Mouse (Mus musculus) skeletal muscle tissue, postnatal 0 days (tissue): ENCODE results near the gene Psg16. TPM values are rescaled to one million over a fixed set of nuclear protein-coding genes. Genes with fewer than 3 reads are reported as not detected.

Experiments
- polyA plus RNA-seq: library from polyadenylated mRNA; unstranded; fragments of >200 nt; fragmentation: Nextera tagmentation; extraction: Ambion mirVana; gene quantifications from 2 replicates; pipeline ENCODE4 v1.2.1, GENCODE M21; 2015

The Psg16 gene
- polyA plus RNA-seq = 0.23 and 0.27 TPM in 2 replicates

GRCm38 (mm10) chr7:17073904-17074615 lies at the start of gene Psg16:
Gene Psg16 (plus strand): TSS chr7:17074040.

DNA sequence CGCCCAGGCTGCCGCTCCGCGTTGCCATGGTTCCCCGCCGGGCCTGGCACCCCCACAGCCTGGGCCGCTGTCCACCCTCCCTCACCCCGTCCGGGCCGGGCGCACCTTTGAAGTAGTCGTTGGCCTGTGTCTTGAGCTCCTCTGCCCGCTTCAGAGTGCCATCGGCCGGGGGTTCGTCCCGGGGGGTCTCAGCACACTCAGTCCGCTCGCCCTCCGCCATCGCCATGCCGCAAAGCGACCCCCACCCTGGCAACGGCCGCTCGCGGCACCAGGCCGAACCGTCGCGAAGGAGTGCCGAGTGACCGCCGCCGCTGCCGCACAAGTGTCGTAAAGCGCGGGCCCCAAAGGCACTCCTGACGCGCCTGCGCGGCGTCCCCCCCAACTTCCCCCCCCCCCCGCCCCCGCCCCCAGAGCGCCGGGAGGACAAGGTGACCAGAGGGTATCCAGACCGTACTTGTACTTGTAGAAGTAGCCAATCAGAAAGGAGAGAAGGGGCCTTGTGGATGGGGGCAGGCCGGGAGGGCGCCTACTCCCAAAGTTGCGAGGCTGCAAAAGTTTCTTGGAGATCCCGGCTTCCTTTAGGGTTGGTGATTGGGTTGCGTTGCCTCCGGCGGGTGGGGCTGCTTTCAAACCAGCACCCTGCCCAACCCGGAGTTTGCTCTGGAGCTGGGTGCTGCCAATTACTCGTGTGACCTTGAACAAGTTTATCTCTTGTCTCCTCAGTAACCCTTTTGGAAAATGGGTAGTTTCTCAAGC lies 46.1 kb upstream of the Psg16 start, which contains the start of gene Ppp5c:
Ppp5c (minus strand) TSS at position 337 of the 756 bp plus-strand sequence.

DNA sequence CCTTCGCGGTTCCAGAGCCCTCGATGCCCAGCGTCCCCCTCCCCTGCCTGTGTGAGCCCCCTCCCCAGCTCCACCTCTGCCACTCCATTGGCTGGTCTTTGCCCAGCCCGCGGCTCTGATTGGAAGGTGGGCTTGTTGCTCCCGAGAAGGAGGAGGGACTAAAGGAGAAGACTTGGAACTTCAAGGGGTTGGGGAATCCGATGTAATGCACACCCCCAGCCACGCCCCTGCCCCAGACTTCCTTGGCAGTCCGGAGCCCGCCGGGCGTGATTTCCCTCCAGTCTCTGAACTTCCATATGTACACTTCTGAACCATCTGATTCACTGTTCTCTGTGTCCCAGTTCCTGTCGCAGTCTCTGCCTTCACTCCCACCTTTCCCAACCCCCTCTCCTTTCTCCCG lies 11.5 kb upstream of the Psg16 start, which contains the start of gene Hif3a:
Hif3a (minus strand) TSS at position 39 of the 400 bp plus-strand sequence.

DNA sequence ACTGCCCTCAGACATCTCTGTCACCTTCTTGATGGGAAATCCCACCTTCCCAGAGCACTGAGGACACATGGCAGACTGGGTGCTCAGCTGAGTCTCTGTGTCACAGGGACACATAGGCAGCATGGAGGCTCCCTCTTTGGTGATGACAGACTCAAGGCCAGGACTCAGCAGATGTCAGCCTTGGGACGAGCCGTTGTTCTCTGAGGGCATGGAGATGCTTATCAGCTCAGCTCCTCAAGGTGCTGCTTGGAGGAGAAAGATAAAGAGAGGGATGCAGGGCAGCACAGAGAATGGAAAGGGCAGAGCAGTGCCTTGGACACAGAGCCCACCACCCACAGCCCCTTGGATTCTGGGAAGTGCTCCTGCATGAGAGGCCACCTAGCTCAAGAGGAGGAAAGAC lies 76.1 kb downstream of the Psg16 start, which contains the start of gene Ceacam3:
Ceacam3 (plus strand) TSS at position 352 of the 400 bp plus-strand sequence.

Other genes starting within 250 kb of the Psg16 start
- 7.3 and 8.5 TPM in 2 replicates for gene Prkd2, start 231.1 kb upstream of the Psg16 start, polyA plus RNA-seq
- gene Dact3, start 198.7 kb upstream of the Psg16 start, polyA plus RNA-seq = 2.1 and 3.8 TPM in 2 replicates
- gene Gng8, start 182.3 kb upstream of the Psg16 start, polyA plus RNA-seq = 2.1 and 2.2 TPM in 2 replicates
- 1.7 and 1.9 TPM in 2 replicates for gene Ptgir, start 167.6 kb upstream of the Psg16 start, polyA plus RNA-seq
- gene Calm3, start 149.9 kb upstream of the Psg16 start, polyA plus RNA-seq = 46.4 and 58.8 TPM in 2 replicates
- gene Pnmal2, start 129.4 kb upstream of the Psg16 start, polyA plus RNA-seq = 27.5 and 27.9 TPM in 2 replicates
- gene Pnmal1, start 114.4 kb upstream of the Psg16 start, polyA plus RNA-seq = 0.33 and 0.38 TPM in 2 replicates
- gene Gm42372, start 91.0 kb upstream of the Psg16 start, polyA plus RNA-seq = 0.03 TPM in 1 of 2 replicates, not detected in the other
- 12.8 and 14.3 TPM in 2 replicates for gene Ccdc8, start 81.3 kb upstream of the Psg16 start, polyA plus RNA-seq
- 67.2 and 70.1 TPM in 2 replicates for gene Ppp5c, start 46.1 kb upstream of the Psg16 start, polyA plus RNA-seq
- 6.8 TPM in 2 replicates for gene Hif3a, start 11.6 kb upstream of the Psg16 start, polyA plus RNA-seq
- not detected in 2 replicates for gene Ceacam3, start 76.2 kb downstream of the Psg16 start, polyA plus RNA-seq
- gene Psg29, start 129.4 kb downstream of the Psg16 start, polyA plus RNA-seq = not detected in 2 replicates